Mouse (Mus musculus): ENCODE measurements around the gene Klk15.
A peak's percentile ranks its signal among the peaks of the same experiment; 100 is the strongest.
"Not testable (repeated sequence)": the region's sequence is repeated elsewhere in the genome, so short reads cannot be mapped to it uniquely, and the experiment has no call there.

The Klk15 gene

GRCm38 (mm10) chr7:43933440-43933839 lies at the start of gene Klk15:
Gene Klk15 (plus strand): TSS chr7:43933740.
- DNase-seq (ENCODE audit: low read depth): no peak

GRCm38 (mm10) chr7:43891365-43891764 lies 42.2 kb upstream of the Klk15 start:
- DNase-seq (ENCODE audit: low read depth): no peak

DNA sequence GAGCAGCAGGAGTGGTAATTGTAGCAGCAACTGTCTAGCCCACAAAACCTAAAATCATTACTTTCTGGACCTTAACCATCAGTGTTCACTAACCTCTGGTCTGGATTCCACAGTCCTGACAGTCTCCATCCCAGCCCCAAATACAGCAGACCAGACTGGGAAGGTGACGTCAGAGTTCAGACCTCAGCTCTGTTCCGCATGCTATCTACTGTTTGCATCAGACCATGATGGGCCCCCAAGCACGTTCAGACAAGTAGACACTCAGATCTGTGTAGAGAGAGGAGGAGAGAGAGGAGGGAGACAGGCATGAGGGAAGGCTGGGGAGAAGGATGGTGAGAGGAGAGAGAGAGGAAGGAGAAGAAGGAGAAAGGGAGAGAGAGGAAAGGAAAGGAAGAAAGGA lies 41.8 kb upstream of the Klk15 start:
- no peak for DNase-seq (ENCODE audit: low read depth)

DNA sequence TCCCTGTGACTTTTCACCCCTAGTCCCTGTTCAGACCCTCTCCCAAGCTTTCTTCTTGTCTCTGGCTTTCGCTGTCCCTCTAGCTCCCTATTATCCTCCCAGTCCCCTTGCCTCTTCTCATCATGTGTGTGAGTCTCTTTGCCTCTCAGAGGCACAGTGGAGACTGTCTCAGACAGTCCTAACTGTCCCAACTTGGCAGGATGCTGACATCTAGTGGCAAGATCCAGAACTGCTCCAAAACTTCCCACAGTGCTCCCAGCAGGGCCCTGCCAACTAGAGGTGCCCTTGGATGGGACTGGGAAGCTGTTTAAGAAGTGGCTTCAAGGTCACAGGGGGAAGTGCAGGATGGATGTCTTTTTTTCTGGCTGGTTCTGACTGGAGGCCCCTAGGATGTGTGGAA lies 38.7 kb upstream of the Klk15 start:
- peak; percentile 33 for DNase-seq (ENCODE audit: low read depth)

DNA sequence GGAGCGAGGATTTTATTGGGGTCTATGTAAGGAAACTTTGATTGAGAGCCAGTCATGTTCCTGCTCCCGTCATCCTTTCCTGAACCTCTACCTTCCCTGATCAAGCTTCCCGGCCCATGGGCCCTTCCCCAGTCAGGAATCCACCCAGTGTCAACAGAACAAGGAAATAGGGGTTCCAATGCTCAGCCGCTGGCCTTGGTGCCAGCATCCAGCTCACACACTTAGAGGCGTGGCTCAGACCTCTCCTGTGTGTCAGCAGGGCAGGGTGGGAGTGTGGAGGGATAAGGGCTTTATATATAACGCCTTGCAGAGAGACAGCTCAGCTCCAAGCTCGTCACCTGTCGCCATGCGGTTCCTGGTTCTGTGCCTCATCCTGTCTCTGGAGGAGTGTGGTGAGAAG lies 18.7 kb upstream of the Klk15 start:
- no peak for DNase-seq (ENCODE audit: low read depth)

DNA sequence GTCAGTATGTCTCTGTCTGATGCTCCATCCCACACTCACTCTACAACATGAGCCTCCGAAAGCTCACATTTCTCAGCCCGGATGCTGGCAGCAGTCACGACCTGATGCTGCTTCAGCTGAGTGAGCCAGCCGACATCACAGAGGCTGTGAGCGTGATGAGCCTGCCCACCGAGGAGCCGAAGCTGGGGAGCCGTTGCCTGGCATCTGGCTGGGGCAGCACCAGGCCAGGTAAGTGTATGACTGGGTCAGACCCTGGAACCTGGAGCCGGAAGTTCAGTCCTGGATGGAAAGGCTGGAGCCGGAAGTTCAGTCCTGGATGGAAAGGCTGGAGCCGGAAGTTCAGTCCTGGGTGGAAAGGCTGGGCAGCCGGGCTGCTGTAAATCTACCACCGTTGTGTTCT lies 15.1 kb upstream of the Klk15 start:
- DNase-seq (ENCODE audit: low read depth): no peak

DNA sequence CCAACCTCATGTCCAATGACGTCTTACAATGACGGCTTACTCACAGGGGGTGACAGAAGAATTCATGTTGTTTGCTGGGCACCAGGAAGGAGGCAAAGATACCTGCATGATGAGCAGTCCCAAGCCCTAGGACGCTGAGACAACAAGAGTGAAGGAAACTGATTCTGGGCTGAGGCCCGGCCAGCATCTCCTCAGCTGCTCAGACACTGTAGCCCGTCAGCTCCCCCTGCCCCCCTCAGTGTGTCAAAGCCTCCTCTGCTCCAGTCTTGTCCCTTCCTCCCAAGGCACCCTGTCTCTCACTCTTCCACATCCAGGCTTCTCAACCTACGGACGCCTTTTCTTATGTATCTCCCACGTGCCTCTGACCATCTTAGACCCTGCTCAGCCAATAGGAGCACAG lies 14.7 kb upstream of the Klk15 start:
- no peak for DNase-seq (ENCODE audit: low read depth)

DNA sequence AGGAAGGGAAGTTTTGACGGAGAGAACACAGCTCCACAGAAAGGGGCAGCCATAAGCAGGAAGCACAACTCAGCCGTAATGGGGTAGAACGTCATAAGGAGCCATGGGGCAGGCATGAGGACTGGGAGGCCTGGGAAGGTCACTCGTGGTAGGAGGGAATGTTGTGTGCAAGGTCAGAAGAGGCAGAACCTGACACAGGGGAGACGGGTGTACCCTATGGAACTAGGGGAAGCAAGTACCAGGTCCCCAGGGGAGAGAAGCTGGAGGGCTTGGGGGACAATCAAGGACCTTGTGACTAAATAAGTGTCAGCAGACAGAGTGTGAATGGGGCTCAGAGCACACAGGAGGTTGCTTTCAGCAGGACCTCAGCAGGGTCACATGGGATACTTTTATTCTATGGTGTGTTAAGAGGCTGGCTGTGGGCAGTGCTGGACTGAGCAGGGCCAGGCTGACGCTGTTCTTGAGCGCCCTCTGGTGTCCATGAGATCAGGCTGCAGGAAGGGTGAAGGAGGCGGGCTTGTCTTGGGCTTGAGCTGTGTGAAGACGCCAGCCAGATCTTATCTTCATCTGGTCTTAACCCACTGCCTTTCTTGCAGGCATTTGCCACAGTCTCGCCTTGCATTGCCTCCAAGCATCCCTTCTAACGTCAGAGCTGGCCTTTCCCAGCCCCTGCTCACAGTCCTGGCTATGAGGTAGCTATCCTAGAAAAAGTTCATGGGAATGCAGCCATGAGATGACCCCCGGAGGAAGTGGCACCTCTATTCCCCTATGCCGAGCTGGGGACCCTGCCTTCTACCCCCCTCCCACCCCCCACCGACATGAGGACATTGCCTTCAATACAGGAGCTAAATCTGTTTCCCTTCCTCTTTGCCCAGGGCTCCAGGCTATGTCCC lies 13.7 kb upstream of the Klk15 start:
- DNase-seq (ENCODE audit: low read depth): peak; percentile 28

DNA sequence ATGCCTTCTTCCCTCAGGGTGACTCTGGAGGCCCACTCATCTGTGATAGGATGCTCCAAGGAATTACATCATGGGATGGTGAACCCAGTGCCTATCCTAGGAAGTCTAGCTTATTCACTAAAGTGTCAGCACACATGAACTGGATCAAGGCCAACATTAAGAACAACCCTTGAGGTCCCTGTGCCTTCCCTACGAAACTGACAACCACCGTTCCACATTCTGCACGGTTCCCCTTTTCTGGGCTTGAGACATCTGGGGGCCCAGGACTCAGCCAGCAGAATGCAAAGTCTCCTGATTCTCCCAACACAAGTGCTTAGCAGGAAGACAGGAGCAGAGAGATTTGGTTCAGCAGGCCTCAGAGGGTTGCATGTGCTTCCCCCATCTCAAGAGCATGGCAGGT lies 13.0 kb upstream of the Klk15 start:
- no peak for DNase-seq (ENCODE audit: low read depth)

DNA sequence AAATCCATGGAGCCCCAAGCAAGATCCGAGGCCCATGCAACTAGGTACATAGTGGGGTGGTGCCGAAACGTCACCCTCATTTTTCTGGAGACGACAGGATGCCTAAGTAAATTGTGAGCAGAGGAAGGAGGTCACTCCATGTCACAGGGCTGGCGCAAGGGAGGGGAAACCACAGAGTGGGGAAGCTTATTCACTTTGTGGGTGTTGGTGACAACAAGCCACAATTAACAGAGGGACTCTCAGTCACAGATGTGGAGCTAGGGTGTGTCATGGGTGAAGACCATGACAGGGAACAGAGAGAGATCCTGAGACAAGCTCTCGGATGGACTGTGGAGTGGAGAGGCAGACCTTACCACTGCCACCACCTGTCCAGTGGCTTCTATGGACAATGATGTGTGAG lies 12.5 kb upstream of the Klk15 start:
- no peak for DNase-seq (ENCODE audit: low read depth)

DNA sequence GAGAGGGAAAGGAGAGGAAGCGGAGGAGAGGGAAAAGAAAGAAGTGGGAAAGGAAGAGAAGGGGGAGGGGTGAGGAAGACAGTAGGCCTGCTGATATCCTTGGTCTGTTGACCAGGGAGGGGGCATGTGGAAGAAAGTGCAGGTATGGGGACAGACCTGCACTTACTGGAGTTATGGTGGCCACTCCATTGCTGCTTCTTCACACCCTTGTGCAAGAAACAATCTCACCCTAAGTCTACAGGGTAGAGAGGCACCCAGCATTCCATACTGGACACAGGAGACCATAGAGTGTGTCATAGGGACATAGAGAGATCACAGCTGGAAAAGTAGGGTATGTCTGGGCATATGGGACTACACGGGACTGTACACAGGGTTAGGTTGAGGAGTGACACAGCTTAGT lies 11.6 kb upstream of the Klk15 start:
- no peak for DNase-seq (ENCODE audit: low read depth)

- no peak for DNase-seq (ENCODE audit: low read depth)
Observed at GRCm38 (mm10) chr7:43925985-43926384, 7.6 kb upstream of the Klk15 start.

DNA sequence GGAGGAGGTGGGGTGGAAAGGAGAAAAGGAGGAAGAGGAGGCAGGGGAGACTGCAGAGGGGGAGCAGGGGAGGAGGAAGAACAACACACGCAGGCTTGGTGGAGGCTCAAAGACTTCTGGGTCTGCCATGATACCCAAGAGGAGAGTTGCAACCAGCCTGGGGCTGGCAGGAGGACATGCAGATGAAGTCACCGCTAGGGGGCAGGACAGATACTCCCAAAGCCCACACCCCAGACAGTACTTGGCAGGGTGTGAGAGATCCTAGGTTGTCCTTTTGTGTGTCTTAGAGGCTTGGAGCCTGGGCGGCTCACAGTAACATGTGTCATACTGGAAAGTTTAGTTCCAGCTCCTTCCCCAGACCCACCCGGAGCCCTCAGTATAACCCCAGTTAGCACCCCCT lies 5.0 kb upstream of the Klk15 start:
- DNase-seq (ENCODE audit: low read depth): no peak

DNA sequence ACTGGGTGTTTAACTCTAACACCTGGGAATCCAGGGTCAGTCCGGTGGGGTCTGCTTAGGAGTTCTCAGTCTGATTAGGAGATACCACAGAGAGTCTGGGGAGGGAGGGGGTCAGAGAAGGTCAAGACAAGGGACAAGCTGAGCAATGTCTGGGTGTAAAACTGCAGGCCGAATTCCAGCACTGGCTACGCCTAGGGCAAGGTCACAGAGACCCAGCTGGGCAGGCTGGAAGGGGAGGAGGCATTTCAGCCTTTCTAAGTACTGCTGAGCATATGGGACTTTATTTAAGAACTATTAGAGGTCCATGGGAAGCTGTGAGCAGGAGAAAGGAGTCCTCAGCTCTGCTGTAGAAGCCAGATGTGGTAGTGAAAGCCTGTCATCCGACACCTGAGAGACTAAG lies 1.2 kb upstream of the Klk15 start:
- DNase-seq (ENCODE audit: low read depth): no peak

GRCm38 (mm10) chr7:43934747-43935146 lies 1.2 kb downstream of the Klk15 start:
- DNase-seq (ENCODE audit: low read depth): no peak

DNA sequence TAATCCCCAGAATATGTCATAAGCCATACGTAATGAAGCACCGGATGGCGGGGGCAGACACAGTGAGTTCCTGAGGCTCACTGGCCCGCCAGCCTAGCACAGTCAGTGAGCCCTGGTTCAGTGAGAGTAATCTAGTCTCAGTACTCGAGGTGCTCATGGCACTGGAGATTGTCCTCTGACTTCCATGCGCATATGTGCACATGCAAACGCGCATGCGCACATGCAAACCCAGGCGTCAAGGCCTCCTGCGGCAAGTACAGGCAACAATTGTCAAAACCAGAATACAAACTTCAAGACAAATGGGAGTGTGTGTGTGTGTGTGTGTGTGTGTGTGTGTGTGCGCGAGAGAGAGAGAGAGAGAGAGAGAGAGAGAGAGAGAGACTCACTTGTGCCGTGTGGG lies 3.0 kb downstream of the Klk15 start:
- no peak for DNase-seq (ENCODE audit: low read depth)

DNA sequence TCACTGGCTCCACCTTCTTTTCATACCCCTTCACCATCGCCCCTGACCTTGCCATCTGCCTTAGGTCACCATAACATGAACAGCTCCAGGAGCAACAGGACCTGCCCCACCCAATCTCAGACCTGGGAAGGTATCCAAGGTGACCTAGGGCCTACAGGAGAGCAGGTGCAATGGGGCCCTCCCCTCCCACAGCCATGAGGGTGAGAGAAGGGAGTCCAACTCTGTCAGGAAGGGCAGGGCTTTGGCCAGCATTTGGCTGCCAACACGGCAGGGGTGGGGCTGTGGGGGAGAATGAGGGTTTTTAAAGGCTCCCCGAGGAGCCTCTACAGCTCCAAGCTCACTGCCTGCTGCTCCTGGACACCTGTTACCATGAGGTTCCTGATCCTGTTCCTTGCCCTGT lies 8.8 kb downstream of the Klk15 start:
- not testable (repeated sequence) for DNase-seq (ENCODE audit: low read depth)

GRCm38 (mm10) chr7:43944727-43945264 lies 11.3 kb downstream of the Klk15 start:
- no peak for DNase-seq (ENCODE audit: low read depth)

DNA sequence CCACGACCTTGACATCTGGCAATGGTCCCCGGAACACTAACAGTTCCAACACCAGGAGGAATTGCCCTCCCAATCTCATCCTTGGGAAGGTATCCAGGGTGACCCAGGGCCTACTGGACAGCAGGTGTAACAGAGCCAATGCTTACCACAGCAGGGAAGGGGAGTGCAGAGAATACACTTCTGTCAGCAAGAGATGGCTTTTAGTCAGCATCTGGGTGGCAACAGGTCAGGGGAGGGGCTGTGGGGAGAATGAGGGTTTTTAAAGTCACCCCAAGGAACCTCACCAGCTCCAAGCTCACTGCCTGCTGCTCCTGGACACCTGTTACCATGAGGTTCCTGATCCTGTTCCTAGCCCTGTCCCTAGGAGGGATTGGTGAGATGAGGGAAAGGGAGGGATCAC lies 16.8 kb downstream of the Klk15 start, which contains the start of gene Klk1b8:
TSS of gene Klk1b8 (plus strand) at position 301 of the 400 bp plus-strand sequence.
- no peak for DNase-seq (ENCODE audit: low read depth)

GRCm38 (mm10) chr7:43952703-43953102 lies 19.2 kb downstream of the Klk15 start:
- no peak for DNase-seq (ENCODE audit: low read depth)

DNA sequence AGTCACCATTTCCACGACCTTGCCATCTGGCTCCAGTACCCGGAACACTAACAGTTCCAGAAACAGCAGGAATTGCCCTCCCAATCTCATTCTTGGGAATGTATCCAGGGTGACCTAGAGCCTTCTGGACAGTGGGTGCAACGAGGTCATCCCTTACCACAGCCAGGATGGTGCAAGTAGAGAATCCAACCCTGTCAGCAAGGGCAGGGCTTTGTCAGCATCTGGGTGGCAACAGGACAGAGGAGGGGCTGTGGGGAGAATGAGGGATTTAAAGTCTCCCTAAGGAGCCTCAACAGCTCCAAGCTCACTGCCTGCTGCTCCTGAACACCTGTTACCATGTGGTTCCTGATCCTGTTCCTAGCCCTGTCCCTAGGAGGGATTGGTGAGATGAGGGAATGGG lies 32.9 kb downstream of the Klk15 start, which contains the start of gene Klk1b1:
TSS of gene Klk1b1 (plus strand) at position 301 of the 400 bp plus-strand sequence.
- no peak for DNase-seq (ENCODE audit: low read depth)

DNA sequence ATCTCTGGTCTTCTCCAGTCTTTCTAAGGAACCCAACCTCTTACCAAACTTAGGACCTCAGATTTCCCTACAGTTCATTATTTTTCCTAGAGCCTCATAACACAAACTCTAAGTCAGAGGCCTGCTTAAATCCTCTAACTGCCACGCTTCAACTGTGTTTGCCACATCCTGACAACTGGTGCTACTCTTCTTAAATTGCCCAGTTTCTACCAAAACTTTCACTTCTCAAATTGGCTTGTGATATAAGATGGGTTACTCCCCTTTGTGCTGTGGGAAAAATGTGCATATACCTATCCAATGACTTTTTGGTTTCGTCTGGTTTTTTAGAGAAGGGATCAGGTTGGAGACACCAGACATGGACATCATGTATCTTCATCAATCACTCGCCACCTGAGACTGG lies 33.5 kb downstream of the Klk15 start:
- no peak for DNase-seq (ENCODE audit: low read depth)

GRCm38 (mm10) chr7:43967612-43968011 lies 34.1 kb downstream of the Klk15 start:
- no peak for DNase-seq (ENCODE audit: low read depth)

DNA sequence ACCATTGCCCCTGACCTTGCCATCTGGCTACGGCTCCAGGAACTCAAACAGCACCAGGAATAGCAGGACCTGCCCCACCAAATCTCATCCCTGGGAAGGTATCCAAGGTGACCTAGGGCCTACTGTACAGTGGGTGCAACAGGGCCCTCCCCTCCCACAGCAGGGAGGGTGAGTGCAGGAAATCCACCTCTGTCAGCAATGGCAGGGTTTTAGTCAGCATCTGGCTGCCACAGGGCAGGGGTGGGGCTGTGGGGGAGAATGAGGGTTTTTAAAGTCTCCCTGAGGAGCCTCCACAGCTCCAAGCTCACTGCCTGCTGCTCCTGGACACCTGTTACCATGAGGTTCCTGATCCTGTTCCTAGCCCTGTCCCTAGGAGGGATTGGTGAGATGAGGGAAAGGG lies 42.2 kb downstream of the Klk15 start, which contains the start of gene Klk1b9:
TSS of gene Klk1b9 (plus strand) at position 301 of the 400 bp plus-strand sequence.
- DNase-seq (ENCODE audit: low read depth): not testable (repeated sequence)

Data from c-Kit-positive CD71-positive TER-119-negative erythroid progenitor cells, embryonic 14.5 days (primary cell).